Mouse (Mus musculus): ENCODE data around the gene Tyw3. TPM values are rescaled to one million over a fixed set of nuclear protein-coding genes. Genes with fewer than 3 reads are reported as not detected.
A peak's percentile ranks its signal among the peaks of the same experiment; 100 is the strongest.
"Not testable (repeated sequence)": the region's sequence is repeated elsewhere in the genome, so short reads cannot be mapped to it uniquely, and the experiment has no call there.

Tyw3 gene
- 4.7 and 10.5 TPM in 2 replicates for total RNA-seq (2014; fragmentation: Nextera tagmentation)
- 2.4 and 3.2 TPM in 2 replicates for total RNA-seq (2017)
- polyA plus RNA-seq (2012) = 2.3 and 3.4 TPM in 2 replicates

DNA sequence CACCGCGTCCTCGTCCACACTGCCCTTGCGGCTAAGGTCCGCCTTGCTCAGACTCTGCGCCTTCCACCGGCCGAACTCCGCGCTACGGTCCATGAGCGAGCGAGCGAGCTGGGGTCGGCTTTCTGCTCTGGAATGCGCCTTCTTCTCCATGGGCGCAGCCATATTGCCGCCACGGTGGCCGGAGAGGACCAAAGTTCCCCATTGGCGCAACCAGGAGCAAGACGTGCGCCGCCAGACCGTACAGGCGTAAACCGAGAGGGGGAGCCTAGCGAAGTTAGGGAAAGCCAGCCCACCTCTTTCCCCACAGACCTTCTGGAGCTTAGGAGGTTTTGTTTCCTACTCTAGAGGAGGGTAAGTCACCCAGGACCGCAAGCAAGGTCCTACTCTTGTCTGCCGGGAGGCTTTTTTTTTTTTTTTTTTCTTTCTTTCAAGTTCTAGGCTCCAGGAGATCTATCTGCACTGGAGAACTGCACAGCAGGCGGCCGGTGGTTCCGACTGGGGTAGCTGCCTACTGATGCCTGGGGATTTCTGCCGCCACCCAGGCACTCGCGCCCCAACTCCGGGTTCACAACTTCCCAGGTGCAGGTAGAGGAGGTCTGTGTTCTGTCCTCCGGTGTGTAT, at the start of gene Tyw3:
Tyw3 (minus strand) TSS at position 171 of the 621 bp plus-strand sequence.
- no peaks in the 10 kb centered on the region for H3K9me3 ChIP-seq (replicated peaks)
- ATAC-seq (ENCODE audit: extremely low read depth, insufficient number of reproducible peaks, low FRiP score, poor library complexity, severe bottlenecking) = peak; percentile 85
- DNase-seq (ENCODE audit: low spot score) = peak; percentile 84
- H3K4me3 ChIP-seq (ENCODE audit: low read depth, low read length) = peak within 1 kb of the TSS; percentile 100
- peaks cover 14% of the 10 kb centered on the region for H3K4me1 ChIP-seq (ENCODE audit: insufficient read depth, low read depth, low read length)
- H3K27me3 ChIP-seq (ENCODE audit: insufficient read depth, low read length) = no peaks in the 10 kb centered on the region
- peaks cover 31% of the 10 kb centered on the region for H3K36me3 ChIP-seq (replicated peaks)
- no peak for TF ChIP-seq POLR2AphosphoS5 (IDR thresholded peaks at IDR 0.05; ENCODE audit: insufficient replicate concordance, low read depth, low read length)
- no peak for TF ChIP-seq GATA1 (IDR thresholded peaks at IDR 0.05; ENCODE audit: borderline replicate concordance, low read length)
- no peak for TF ChIP-seq CTCF (IDR thresholded peaks at IDR 0.05; ENCODE audit: low read depth, low read length)
- TF ChIP-seq TAL1 (conservative IDR thresholded peaks at IDR 0.05; ENCODE audit: low read depth, low read length) = no peak
- no peak for TF ChIP-seq GATA2 (IDR thresholded peaks at IDR 0.05; ENCODE audit: borderline replicate concordance, low read depth, low read length)

DNA sequence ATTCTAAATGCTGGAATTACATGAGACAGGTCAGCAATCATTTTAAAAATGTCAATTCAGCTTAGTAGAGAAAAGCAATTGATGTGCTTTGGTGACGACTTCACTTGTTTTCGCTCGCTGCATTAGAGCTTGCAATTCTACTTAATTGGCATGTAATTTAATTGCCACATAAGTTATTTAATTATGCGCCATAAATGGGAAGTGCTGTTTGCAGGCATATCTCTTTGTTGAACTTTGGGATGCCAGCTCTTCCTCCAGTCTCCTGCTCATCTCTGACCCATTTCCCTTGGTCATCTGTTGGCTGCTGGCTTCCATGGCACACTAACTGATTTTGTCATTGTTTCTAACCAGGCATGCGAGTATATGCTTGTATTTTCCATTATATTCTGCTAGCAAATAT, 36.2 kb upstream of the Tyw3 start:
- ATAC-seq (ENCODE audit: extremely low read depth, insufficient number of reproducible peaks, low FRiP score, poor library complexity, severe bottlenecking) (no peak), DNase-seq (ENCODE audit: low spot score) (no peak)
- no peak overlapping the region for H3K4me3 ChIP-seq (ENCODE audit: low read depth, low read length)
- no peaks in the 10 kb centered on the region for H3K36me3 ChIP-seq (replicated peaks)
- H3K9me3 ChIP-seq (replicated peaks) = no peaks in the 10 kb centered on the region
- peaks cover 4% of the 10 kb centered on the region for H3K4me1 ChIP-seq (ENCODE audit: insufficient read depth, low read depth, low read length)
- TF ChIP-seq GATA2 (IDR thresholded peaks at IDR 0.05; ENCODE audit: borderline replicate concordance, low read depth, low read length) (no peak), CTCF (IDR thresholded peaks at IDR 0.05; ENCODE audit: low read depth, low read length) (no peak), POLR2AphosphoS5 (IDR thresholded peaks at IDR 0.05; ENCODE audit: insufficient replicate concordance, low read depth, low read length) (no peak), TAL1 (conservative IDR thresholded peaks at IDR 0.05; ENCODE audit: low read depth, low read length) (no peak), GATA1 (IDR thresholded peaks at IDR 0.05; ENCODE audit: borderline replicate concordance, low read length) (no peak)
- H3K27me3 ChIP-seq (ENCODE audit: insufficient read depth, low read length) = no peaks in the 10 kb centered on the region

GRCm38 (mm10) chr3:154631281-154631680, 34.4 kb upstream of the Tyw3 start:
- H3K4me1 ChIP-seq (ENCODE audit: insufficient read depth, low read depth, low read length); H3K36me3 ChIP-seq (replicated peaks); H3K9me3 ChIP-seq (replicated peaks); ATAC-seq (ENCODE audit: extremely low read depth, insufficient number of reproducible peaks, low FRiP score, poor library complexity, severe bottlenecking); H3K4me3 ChIP-seq (ENCODE audit: low read depth, low read length); H3K27me3 ChIP-seq (ENCODE audit: insufficient read depth, low read length); DNase-seq (ENCODE audit: low spot score): not testable (repeated sequence)

GRCm38 (mm10) chr3:154628284-154628683, 31.4 kb upstream of the Tyw3 start:
- H3K9me3 ChIP-seq (replicated peaks) = no peaks in the 10 kb centered on the region
- peaks cover 10% of the 10 kb centered on the region for H3K36me3 ChIP-seq (replicated peaks)
- peak overlapping the region; percentile 26; the same call in 1 of the 2 replicates for H3K4me3 ChIP-seq (ENCODE audit: low read depth, low read length)
- TF ChIP-seq POLR2AphosphoS5 (IDR thresholded peaks at IDR 0.05; ENCODE audit: insufficient replicate concordance, low read depth, low read length) (no peak), GATA2 (IDR thresholded peaks at IDR 0.05; ENCODE audit: borderline replicate concordance, low read depth, low read length) (no peak)
- DNase-seq (ENCODE audit: low spot score) (no peak), ATAC-seq (ENCODE audit: extremely low read depth, insufficient number of reproducible peaks, low FRiP score, poor library complexity, severe bottlenecking) (peak; percentile 91)
- H3K27me3 ChIP-seq (ENCODE audit: insufficient read depth, low read length) = no peaks in the 10 kb centered on the region
- peaks cover 5% of the 10 kb centered on the region for H3K4me1 ChIP-seq (ENCODE audit: insufficient read depth, low read depth, low read length)

GRCm38 (mm10) chr3:154616106-154616505, 19.2 kb upstream of the Tyw3 start:
- ATAC-seq (ENCODE audit: extremely low read depth, insufficient number of reproducible peaks, low FRiP score, poor library complexity, severe bottlenecking) = no peak
- Histone ChIP-seq H3K4me1 (ENCODE audit: insufficient read depth, low read depth, low read length) (no peaks in the 10 kb centered on the region), H3K4me3 (ENCODE audit: low read depth, low read length) (no peak overlapping the region), H3K9me3 (replicated peaks) (no peaks in the 10 kb centered on the region), H3K36me3 (replicated peaks) (peaks cover 83% of the 10 kb centered on the region), H3K27me3 (ENCODE audit: insufficient read depth, low read length) (no peaks in the 10 kb centered on the region)
- TF ChIP-seq TAL1 (conservative IDR thresholded peaks at IDR 0.05; ENCODE audit: low read depth, low read length) = no peak
- TF ChIP-seq POLR2AphosphoS5 (IDR thresholded peaks at IDR 0.05; ENCODE audit: insufficient replicate concordance, low read depth, low read length) = no peak
- TF ChIP-seq GATA1 (IDR thresholded peaks at IDR 0.05; ENCODE audit: borderline replicate concordance, low read length) = no peak
- no peak for TF ChIP-seq CTCF (IDR thresholded peaks at IDR 0.05; ENCODE audit: low read depth, low read length)
- no peak for TF ChIP-seq GATA2 (IDR thresholded peaks at IDR 0.05; ENCODE audit: borderline replicate concordance, low read depth, low read length)
- DNase-seq (ENCODE audit: low spot score) = no peak

GRCm38 (mm10) chr3:154615304-154615703, 18.4 kb upstream of the Tyw3 start:
- Histone ChIP-seq H3K4me1 (ENCODE audit: insufficient read depth, low read depth, low read length) (no peaks in the 10 kb centered on the region), H3K9me3 (replicated peaks) (no peaks in the 10 kb centered on the region), H3K4me3 (ENCODE audit: low read depth, low read length) (no peak overlapping the region), H3K27me3 (ENCODE audit: insufficient read depth, low read length) (no peaks in the 10 kb centered on the region), H3K36me3 (replicated peaks) (peaks cover 84% of the 10 kb centered on the region)
- TF ChIP-seq POLR2AphosphoS5 (IDR thresholded peaks at IDR 0.05; ENCODE audit: insufficient replicate concordance, low read depth, low read length) (no peak), GATA2 (IDR thresholded peaks at IDR 0.05; ENCODE audit: borderline replicate concordance, low read depth, low read length) (no peak), GATA1 (IDR thresholded peaks at IDR 0.05; ENCODE audit: borderline replicate concordance, low read length) (no peak), CTCF (IDR thresholded peaks at IDR 0.05; ENCODE audit: low read depth, low read length) (no peak), TAL1 (conservative IDR thresholded peaks at IDR 0.05; ENCODE audit: low read depth, low read length) (no peak)
- ATAC-seq (ENCODE audit: extremely low read depth, insufficient number of reproducible peaks, low FRiP score, poor library complexity, severe bottlenecking) (no peak), DNase-seq (ENCODE audit: low spot score) (no peak)

Data from G1E (cell line).